Mouse (Mus musculus) cerebellum, adult 9-10 months (tissue): ENCODE measurements at regions not wholly inside any gene's neighbourhood (a gene's known extent, or its start where the extent isn't known, plus 50 kb on each side); places are given as distances from the start of the nearest gene placed in this dataset.

Experiments used
- DNase-seq: peaks from one replicate; pipeline ENCODE4 v3.0.0; 2022

DNA sequence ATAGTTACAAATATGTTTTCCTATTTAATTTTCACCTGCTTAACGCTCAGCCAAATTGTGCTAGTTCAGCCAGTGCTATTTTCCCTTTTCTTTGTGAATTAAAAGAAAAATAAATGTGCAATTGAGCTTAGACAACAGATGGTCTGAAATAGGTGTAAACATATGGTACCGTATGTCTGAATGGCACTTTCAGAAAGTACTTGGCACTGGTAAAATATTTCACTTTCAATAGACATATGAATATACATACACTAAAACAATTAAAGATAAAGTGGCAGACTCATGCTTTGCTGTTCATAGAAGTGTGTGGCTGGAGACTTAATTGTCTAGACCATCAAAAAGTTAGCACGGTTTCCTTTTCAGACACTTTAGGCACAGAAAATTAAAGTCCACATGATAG, 794.8 kb upstream of the Slitrk1 start:
- peak; percentile 5 for DNase-seq

DNA sequence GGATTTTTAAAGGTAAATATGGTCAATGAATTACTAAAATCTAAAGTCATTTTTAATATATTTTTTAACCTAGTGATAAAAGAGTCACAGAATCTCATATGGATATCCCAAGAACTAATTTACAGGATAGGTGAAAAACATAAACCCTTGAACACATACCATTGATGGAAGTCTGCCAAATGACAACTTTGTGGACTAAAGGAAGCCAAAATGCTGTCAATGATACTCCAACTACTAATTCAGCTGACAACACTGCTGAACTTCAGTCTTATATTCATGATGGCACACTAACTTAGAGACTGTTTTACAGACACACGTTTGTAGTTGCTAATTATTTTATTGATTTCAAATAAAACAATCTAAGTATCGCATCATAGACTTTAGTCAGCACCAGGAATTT, 786.3 kb upstream of the Slitrk1 start:
- DNase-seq = no peak

DNA sequence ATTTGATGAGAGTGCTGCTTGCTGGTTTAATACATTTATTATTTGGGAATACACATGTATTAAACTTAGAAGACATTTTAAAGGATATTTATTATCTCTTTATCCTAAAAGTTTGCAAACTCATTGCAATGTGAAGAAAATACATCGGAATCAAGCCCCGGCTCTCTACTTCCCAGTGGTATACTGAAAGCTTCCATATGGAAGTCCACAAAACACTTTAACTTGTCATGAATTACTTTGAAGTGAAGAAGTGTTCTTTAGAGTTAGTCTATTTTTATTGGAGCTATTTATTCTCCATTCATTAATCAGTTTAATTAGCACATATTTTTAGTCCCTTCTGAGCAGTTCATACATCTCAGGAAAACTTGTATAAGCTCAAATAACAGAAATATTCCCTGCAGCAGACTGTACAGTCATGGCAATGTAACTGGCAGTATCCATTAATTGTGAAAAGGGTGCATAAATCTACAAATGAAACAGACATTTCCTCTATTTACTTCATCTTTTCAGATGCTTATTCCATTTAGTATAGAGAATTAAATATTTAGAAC, 754.7 kb upstream of the Slitrk1 start:
- DNase-seq = no peak

DNA sequence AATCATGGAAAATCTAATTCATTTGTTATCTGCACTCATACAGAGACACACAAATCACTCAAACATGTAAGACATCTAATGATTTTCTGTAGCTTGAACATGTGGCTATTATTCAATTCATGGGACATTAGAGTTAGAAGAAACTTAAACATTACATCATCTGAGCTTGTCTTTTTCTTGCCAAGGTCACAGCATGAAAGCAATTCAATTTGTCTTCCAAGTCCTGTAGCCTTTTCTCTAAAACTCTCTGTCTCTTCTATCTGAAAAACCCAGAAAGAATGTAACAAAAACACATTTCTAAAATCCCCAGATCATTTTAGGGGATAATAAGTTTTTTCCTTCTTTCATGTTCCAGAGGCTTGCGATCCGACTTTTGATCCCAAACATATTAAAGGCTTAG, 754.1 kb upstream of the Slitrk1 start:
- DNase-seq = no peak

DNA sequence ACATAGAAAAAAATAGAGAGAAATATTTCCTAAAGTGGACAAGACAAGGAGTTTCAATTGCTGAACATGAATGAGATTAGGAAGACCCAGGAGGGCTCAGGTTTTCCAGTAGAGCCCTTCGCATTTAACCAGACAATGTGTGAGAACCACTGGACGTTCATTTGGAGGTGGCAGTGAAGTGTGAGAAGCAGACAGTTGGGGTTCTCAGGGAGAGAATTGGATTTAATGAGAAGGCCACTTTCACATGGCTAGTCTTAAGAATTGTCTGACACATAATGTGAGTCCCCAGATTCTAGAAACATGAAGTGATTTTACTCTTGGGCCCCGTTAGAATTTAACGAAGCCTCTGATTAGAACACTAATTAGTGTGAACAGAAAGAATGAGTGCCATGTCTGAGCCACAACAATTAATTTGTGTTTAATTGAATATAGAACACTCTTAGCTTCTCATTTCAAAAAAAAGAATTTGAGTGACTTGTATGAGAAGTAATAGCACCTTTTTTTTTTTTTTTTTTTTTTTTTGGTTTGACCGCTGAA, 749.6 kb upstream of the Slitrk1 start:
- DNase-seq = no peak

DNA sequence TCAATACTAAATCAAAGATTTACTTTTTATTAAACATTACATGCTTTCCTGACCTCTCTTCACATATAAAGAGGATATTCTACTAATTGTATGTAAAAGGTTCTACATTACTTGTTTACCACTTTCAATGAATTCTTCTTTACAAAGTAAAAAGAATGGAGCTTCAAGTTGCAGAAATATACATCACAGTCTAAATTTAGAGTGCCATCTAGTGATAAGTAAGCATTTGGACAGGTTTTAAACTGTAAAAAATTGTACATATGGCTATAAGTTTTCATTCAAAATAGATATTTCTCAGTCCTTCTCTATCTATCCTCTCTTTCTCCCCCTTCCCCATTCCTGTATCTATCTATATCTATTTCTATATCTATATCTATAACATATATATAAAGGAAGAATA, 746.4 kb upstream of the Slitrk1 start:
- DNase-seq = no peak

DNA sequence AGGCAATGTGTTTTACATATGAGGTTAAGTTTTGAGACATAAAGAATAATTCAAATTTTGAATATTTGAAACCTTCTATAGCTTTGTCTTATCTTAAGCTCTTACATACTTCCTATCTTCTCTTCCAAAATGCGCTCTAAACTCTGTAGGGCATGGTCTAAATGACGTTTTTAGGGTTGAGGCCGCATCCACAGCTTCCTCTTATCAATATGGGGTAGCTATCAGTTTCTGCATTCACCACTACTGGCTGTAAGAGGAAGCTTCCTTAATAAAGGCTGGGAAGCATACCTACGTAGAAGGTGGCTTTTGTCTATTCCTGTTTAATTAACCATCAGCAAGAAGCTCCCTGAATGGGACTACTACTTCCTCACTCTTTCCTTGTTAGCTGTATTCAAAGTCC, 734.6 kb upstream of the Slitrk1 start:
- DNase-seq = no peak
